Mouse (Mus musculus) fat pad, adult 2 months (tissue): ENCODE data around the gene Krt75.
"Not testable (repeated sequence)": the region's sequence is repeated elsewhere in the genome, so short reads cannot be mapped to it uniquely, and the experiment has no call there.

Experiments used
- DNase-seq: peaks from one replicate; pipeline ENCODE4 v3.0.0-alpha.2; 2011; ENCODE audit warnings: low read depth, low spot score; ENCODE audit errors: extremely low read depth

The Krt75 gene

DNA sequence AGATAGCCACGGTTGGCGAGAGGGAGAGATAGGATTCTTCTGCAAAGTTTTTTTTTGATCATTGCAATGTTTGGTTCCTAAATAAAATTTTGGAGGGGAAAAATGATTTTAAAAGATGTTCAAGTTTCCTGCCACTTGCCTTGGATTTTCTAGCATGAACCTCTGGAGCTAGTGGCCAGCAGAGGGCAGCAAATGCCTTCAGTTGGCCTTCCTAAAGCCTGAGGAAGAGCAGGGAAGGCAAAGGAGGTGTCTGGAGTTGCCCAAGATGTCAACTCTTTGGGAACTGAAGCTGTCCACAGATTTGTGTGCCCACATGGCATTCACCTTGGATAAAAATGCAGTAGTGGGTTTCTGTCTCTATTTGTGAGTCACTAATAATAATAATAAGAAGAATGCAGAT is 53.9 kb downstream of the Krt75 start:
- DNase-seq: no peak

DNA sequence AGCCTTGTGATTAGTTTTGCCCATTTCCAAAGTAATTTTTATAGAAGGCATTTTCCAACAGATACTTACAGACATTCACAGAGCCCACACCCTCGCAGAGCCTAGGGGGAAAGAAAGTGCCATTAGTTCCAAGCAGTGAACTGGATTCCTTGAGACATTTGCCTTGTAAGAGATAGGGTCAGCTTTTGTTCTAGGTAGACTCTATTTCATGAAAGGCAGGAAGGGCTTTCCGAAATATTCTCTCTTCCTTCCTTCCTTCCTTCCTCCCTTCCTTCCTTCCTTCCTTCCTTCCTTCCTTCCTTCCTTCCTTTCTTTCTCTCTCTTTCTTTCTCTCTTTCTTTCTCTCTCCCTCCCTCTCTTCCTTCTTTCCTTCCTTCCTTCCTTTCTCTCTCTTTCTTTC is 56.5 kb downstream of the Krt75 start, which contains the start of gene Gm49425:
Gene Gm49425 (minus strand): TSS at position 101 of the 400 bp plus-strand sequence.
- DNase-seq: not testable (repeated sequence)
